Mouse (Mus musculus) B cell, adult 2 months (primary cell): ENCODE results near the gene N4bp2l2.
"Not testable (repeated sequence)": the region's sequence is repeated elsewhere in the genome, so short reads cannot be mapped to it uniquely, and the experiment has no call there.

Experiments
- DNase-seq, 2 experiments: peaks; one replicate each; pipeline ENCODE4 v3.0.0; 2022

The N4bp2l2 gene

DNA sequence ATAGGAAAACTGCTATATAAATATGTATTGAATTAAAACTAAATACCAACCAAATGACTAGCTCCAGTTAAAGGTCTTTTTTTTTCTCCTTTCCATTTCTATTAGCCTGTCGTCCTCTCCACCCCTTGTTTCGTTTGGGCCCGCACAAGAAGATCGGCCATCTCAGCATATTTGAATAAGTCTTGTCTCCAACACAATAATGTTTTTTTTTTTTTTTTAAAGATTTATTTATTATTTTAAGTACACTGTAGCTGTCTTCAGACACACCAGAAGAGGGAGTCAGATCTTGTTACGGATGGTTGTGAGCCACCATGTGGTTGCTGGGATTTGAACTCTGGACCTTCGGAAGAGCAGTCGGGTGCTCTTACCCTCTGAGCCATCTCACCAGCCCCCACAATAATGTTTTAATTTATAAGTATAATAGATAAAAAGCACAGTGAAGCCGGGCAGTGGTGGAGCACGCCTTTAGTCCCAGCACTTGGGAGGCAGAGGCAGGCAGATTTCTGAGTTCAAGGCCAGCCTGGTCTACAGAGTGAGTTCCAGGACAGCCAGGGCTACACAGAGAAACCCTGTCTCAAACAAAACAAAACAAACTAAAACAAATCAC lies at the start of gene N4bp2l2:
Gene N4bp2l2, minus strand, starts transcription at position 51 of the 607 bp plus-strand sequence.
- DNase-seq: not testable (repeated sequence)

- no peak for DNase-seq
These were observed 47.4 kb upstream of the N4bp2l2 start for GRCm38 (mm10) chr5:150713431-150713830.

DNA sequence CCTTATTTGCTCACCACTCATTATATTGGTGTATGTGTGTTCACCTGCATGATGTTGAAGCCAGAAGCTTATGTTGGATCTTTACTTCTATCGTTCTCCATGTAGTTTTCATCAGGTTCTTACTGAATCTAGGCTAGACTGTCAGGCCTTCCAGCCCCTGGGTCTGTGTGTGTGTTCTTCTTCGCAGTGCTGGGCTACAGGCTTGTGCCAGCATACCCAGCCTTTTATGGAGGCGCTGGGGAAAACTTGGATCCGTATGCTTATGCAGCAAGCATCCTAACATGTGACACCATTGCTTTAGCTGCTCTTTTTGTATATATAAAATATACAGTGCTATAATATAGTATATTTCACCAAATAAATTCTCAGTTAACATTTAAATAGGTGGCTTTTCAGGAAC lies 45.5 kb upstream of the N4bp2l2 start:
- DNase-seq: no peak

DNA sequence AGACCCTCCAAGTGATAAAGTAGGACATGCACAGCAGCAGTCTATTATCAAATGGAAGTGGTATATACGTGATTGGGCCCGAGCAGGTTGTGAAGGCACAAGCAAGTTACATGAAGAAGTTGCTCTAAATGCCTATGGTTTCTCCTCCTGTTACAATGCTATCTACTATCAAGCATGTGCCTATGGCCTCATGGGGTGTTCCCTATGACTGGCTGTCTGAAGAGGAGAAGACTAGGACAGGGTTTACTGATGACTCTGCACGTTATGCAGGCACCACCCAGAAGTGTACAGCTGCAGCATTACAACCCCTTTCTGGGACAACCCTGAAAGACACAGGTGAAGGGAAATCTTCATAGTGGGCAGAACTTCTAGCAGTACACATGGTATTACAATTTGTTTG lies 41.2 kb upstream of the N4bp2l2 start:
- not testable (repeated sequence) for DNase-seq

- not testable (repeated sequence) for DNase-seq
These were observed 40.7 kb upstream of the N4bp2l2 start for GRCm38 (mm10) chr5:150706651-150707050.

- peak; percentile 61 to 64 for DNase-seq
These were observed 36.7 kb upstream of the N4bp2l2 start for GRCm38 (mm10) chr5:150702714-150703113.

GRCm38 (mm10) chr5:150693277-150693676 lies 27.3 kb upstream of the N4bp2l2 start:
- no peak for DNase-seq

DNA sequence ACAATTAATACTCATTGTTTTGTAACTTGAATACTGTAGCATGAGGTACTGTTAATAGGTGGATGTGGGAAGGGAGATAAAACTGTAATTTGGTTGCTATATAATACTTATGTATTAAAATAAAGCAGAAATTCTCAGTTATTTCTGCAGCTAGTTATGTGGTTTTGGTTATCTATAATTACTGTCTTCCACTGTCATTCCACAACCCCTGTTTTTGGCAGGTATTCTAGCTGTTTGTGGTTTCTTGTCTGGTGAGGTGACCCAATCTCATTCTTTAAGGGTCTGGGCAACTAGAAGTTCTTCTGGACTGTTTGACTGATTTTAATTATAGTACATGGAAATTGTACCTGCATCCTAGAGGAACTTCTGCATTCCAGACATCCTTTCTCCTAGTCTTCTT lies 24.7 kb upstream of the N4bp2l2 start:
- no peak for DNase-seq

GRCm38 (mm10) chr5:150682862-150683261 lies 16.9 kb upstream of the N4bp2l2 start:
- not testable (repeated sequence) for DNase-seq

- DNase-seq: peak in 1 of 2 experiments; percentile 21
These were observed 8.9 kb upstream of the N4bp2l2 start for GRCm38 (mm10) chr5:150674866-150675265.

DNA sequence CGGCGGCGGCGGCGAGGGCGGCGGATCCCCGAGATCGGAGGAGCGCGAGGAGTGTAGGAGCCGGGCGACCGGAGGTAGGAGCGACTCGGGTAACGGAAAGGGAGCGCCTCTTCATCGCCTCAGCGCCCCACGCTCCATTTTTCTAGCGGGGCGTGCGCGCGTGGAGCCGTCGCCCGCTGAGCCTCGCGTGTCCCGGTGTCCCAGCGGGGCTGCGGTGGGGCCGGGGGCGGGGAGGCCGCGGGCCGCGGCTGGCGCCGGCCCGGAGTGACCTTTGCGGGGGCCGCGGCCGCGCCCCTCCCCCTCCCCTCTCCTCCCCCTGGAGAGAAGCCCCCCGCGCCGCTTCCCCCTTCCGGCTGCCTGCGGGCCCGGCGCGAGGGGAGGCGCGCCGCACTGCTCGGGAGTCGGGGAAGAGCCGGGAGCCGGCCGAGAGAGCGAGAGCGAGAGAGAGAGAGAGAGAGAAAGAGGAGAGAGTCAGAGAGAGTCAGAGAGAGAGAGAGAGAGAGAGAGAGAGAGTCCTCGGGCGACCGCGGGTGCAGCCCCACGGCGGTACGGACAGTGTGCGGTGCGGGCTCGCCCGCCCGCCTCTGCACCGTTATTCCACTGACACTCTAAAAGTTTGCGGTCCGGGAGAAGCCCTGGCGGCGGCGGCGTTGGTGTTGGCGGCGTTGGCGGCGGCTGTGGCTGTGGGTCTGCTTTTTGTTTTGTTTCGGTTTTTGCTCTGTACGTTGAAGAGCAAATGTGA lies 8.1 kb upstream of the N4bp2l2 start:
- DNase-seq: peak; percentile 33 to 43

- DNase-seq: peak; percentile 96 to 97
These were observed 7.3 kb upstream of the N4bp2l2 start, which contains the start of gene Pds5b for GRCm38 (mm10) chr5:150673153-150673835. Gene Pds5b (plus strand): TSS chr5:150673739.

- no peak for DNase-seq
These were observed 6.4 kb upstream of the N4bp2l2 start for GRCm38 (mm10) chr5:150672343-150672742.

DNA sequence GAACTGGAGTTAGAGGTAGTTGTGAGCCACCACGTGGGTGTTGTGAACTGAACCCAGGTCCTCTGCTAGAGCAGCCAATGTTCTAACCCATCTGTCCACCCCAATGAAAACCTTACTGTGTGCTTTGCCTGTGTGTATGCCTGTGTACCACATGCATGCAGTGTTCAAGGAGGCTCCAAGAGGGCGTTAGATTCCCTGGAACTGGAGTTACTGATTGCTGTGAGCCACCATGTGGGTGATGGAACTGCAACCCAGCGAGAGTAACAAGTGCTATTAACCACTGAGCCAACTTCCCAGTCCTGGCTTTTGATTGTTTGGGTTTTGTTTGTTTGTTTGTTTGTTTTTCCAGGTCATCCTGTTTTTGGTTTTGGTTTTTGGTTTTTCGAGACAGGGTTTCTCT lies 2.7 kb upstream of the N4bp2l2 start:
- DNase-seq: no peak

GRCm38 (mm10) chr5:150665132-150665954 lies 640 bp downstream of the N4bp2l2 start:
- DNase-seq: peak; percentile 93 to 96

GRCm38 (mm10) chr5:150664794-150665131 lies 1.2 kb downstream of the N4bp2l2 start:
- DNase-seq: no peak

DNA sequence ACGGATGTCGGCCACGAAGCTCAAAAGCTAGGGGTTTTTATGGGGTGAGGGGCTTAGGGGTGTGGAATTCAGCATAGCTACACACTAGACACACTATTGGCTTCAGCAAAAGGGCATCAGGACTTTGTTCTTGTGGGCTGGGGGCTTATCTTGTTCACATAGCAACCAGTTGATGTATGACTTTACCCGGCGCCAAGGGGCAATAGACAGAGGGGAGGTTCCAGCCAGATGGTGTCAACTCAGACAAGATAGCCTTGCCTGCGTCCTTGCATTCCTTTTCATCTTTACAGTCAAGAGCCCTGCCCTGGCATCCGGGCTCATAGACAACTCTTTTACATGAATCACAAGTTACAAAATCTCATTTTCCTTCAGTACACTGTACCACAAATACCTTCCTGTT lies 2.1 kb downstream of the N4bp2l2 start:
- DNase-seq: not testable (repeated sequence)

DNA sequence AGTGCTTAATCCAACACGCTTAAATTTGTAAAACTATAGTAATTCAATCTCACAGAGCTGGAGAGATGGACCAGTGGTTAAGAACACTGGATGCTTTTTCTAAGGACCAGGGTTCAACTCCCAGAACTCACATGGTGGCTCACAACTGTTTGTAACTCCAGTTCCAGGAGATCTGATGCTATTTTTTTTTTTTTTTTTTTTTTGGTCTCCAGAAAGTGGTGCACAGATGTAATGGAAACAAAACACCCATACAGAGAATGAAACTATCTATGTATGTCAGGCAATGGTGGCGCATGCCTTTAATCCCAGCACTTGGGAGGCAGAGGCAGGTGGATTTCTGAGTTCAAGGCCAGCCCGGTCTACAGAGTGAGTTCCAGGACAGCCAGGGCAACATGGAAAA lies 5.7 kb downstream of the N4bp2l2 start:
- not testable (repeated sequence) for DNase-seq

DNA sequence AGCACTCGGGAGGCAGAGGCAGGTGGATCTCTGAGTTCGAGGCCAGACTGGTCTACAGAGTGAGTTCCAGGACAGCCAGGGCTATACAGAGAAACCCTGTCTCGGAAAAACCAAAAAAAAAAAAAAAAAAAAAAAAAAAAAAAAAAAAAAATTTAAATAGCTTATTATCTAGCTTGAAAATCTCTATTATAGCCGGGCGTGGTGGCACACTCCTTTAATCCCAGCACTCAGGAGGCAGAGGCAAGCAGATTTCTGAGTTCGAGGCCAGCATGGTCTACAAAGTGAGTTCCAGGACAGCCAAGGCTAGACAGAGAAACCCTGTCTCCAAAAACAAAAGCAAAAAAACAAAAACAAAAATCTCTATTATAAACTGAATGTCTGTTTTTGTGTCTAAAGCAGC lies 6.6 kb downstream of the N4bp2l2 start:
- DNase-seq: not testable (repeated sequence)

GRCm38 (mm10) chr5:150654548-150654947 lies 11.4 kb downstream of the N4bp2l2 start:
- DNase-seq: no peak

DNA sequence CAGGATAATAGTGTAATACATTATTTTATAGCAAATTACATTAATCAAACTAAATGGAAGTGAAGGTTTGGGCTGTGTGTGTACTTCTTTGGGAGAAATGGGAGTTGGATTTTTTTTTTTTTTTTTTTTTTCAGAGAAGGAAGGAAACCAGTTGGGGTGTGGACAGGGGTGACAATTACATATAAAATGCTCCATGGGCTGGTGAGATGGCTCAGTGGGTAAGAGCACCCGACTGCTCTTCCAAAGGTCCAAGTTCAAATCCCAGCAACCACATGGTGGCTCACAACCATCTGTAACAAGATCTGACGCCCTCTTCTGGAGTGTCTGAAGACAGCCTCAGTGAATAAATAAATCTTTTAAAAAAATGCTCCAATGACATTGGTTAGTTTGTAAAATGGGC lies 13.4 kb downstream of the N4bp2l2 start:
- no peak for DNase-seq

- DNase-seq: no peak
These were observed 21.1 kb downstream of the N4bp2l2 start for GRCm38 (mm10) chr5:150644926-150645325.

- DNase-seq: not testable (repeated sequence)
These were observed 22.6 kb downstream of the N4bp2l2 start for GRCm38 (mm10) chr5:150643390-150643789.
